Mouse (Mus musculus) kidney, embryonic 14.5 days (tissue): ENCODE measurements at regions not wholly inside any gene's neighbourhood (a gene's known extent, or its start where the extent isn't known, plus 50 kb on each side); places are given as distances from the start of the nearest gene placed in this dataset.

Source experiments
- ATAC-seq: fragments of 200-750 bp; cut with Nextera tagmentation; 2 replicates; pipeline ENCODE4 v1.8.0; 2017; ENCODE audit warnings: moderate number of reproducible peaks, mild to moderate bottlenecking, moderate TSS enrichment, moderate library complexity; ENCODE audit not compliant: low FRiP score, low TSS enrichment
- H3K27ac ChIP-seq: fragments of 300-500 bp; sonication (generic); 2 replicates; pipeline ENCODE4 v1.5.1; 2014; ENCODE audit warnings: low read depth, mild to moderate bottlenecking, low read length, moderate library complexity, mixed read lengths
- H3K27me3 ChIP-seq: fragments of 300-500 bp; sonication (generic); 2 replicates; pipeline ENCODE4 v1.6.1; 2014; ENCODE audit warnings: mild to moderate bottlenecking, low read length; ENCODE audit not compliant: control insufficient read depth, insufficient read depth
- H3K36me3 ChIP-seq: fragments of 300-500 bp; sonication (generic); 2 replicates; pipeline ENCODE4 v1.6.1; 2014; ENCODE audit warnings: low read length, mixed read lengths; ENCODE audit not compliant: control insufficient read depth, insufficient read depth
- H3K4me1 ChIP-seq: fragments of 300-500 bp; sonication (generic); 2 replicates; pipeline ENCODE4 v1.6.1; 2014; ENCODE audit warnings: low read length, mixed read lengths; ENCODE audit not compliant: control insufficient read depth, insufficient read depth
- H3K4me2 ChIP-seq: fragments of 300-500 bp; sonication (generic); replicated peaks from 2 replicates; pipeline ENCODE4 v1.6.1; 2014; ENCODE audit warnings: low read depth, mild to moderate bottlenecking, low read length
- H3K4me3 ChIP-seq: fragments of 300-500 bp; sonication (generic); 2 replicates; pipeline ENCODE4 v1.5.1; 2014; ENCODE audit warnings: mild to moderate bottlenecking, low read length
- H3K9ac ChIP-seq: fragments of 300-500 bp; sonication (generic); 2 replicates; pipeline ENCODE4 v1.6.1; 2014; ENCODE audit warnings: low read depth, mild to moderate bottlenecking, low read length, moderate library complexity
- H3K9me3 ChIP-seq: fragments of 300-500 bp; sonication (generic); 2 replicates; pipeline ENCODE4 v1.6.1; 2016; ENCODE audit warnings: low read length; ENCODE audit not compliant: control insufficient read depth
- WGBS: fragments of 180-500 bp; shearing (Covaris S2); extraction: QIAGEN DNeasy Blood & Tissue Kit; methylation state at CpG from one replicate; pipeline ENCODE4 v1.1.7; 2014; 5-methylcytosine and 5-hydroxymethylcytosine counted together

GRCm38 (mm10) chr7:82921722-82922121 lies 54.6 kb downstream of the Mex3b start:
- Histone ChIP-seq H3K4me1 (no peaks in the 10 kb centered on the region), H3K9ac (no peak overlapping the region), H3K27ac (no peak overlapping the region), H3K9me3 (no peaks in the 10 kb centered on the region), H3K27me3 (no peaks in the 10 kb centered on the region), H3K4me3 (no peak overlapping the region), H3K4me2 (no peak overlapping the region), H3K36me3 (no peaks in the 10 kb centered on the region)
- WGBS: 45% methylated on average over 5 of the region's 5 CpGs
- no peak for ATAC-seq

- WGBS: 75% methylated on average over 11 of the region's 11 CpGs
- no peak overlapping the region for H3K27ac ChIP-seq
These were observed 56.3 kb downstream of the Mex3b start for GRCm38 (mm10) chr7:82923220-82924071.

GRCm38 (mm10) chr7:82924092-82924491 lies 57.0 kb downstream of the Mex3b start:
- no peak overlapping the region for H3K27ac ChIP-seq
- 71% methylated on average over 3 of the region's 3 CpGs for WGBS
- H3K36me3 ChIP-seq: no peaks in the 10 kb centered on the region
- H3K4me2 ChIP-seq: no peak overlapping the region
- no peaks in the 10 kb centered on the region for H3K4me1 ChIP-seq
- H3K9ac ChIP-seq: no peak overlapping the region
- no peaks in the 10 kb centered on the region for H3K27me3 ChIP-seq
- H3K4me3 ChIP-seq: no peak overlapping the region
- no peaks in the 10 kb centered on the region for H3K9me3 ChIP-seq
- ATAC-seq: no peak

More at GRCm38 (mm10) chr7:82923220-82924071, 56.3 kb downstream of the Mex3b start:
- H3K4me3 ChIP-seq: no peak overlapping the region
- H3K36me3 ChIP-seq: no peaks in the 10 kb centered on the region
- H3K4me2 ChIP-seq: no peak overlapping the region
- H3K4me1 ChIP-seq: no peaks in the 10 kb centered on the region
- no peak overlapping the region for H3K9ac ChIP-seq
- ATAC-seq: no peak
- no peaks in the 10 kb centered on the region for H3K27me3 ChIP-seq
- no peaks in the 10 kb centered on the region for H3K9me3 ChIP-seq

- H3K9me3 ChIP-seq: no peaks in the 10 kb centered on the region
- WGBS: 49% methylated on average over 3 of the region's 3 CpGs
- H3K27ac ChIP-seq: no peak overlapping the region
- H3K4me2 ChIP-seq: no peak overlapping the region
- no peaks in the 10 kb centered on the region for H3K27me3 ChIP-seq
- ATAC-seq: no peak
- no peak overlapping the region for H3K9ac ChIP-seq
- H3K36me3 ChIP-seq: no peaks in the 10 kb centered on the region
- no peak overlapping the region for H3K4me3 ChIP-seq
- no peaks in the 10 kb centered on the region for H3K4me1 ChIP-seq
These were observed 71.2 kb downstream of the Mex3b start for GRCm38 (mm10) chr7:82938311-82938710.

GRCm38 (mm10) chr7:82939536-82939935 lies 72.4 kb downstream of the Mex3b start:
- no peak for ATAC-seq
- Histone ChIP-seq H3K4me1 (no peaks in the 10 kb centered on the region), H3K27me3 (no peaks in the 10 kb centered on the region), H3K36me3 (no peaks in the 10 kb centered on the region), H3K9me3 (no peaks in the 10 kb centered on the region), H3K9ac (no peak overlapping the region), H3K27ac (no peak overlapping the region), H3K4me3 (no peak overlapping the region), H3K4me2 (no peak overlapping the region)
- 90% methylated on average over 11 of the region's 11 CpGs for WGBS

GRCm38 (mm10) chr7:82943376-82943775 lies 76.2 kb downstream of the Mex3b start:
- no peak overlapping the region for H3K4me3 ChIP-seq
- H3K9ac ChIP-seq: no peak overlapping the region
- H3K27ac ChIP-seq: no peak overlapping the region
- 88% methylated on average over 9 of the region's 9 CpGs for WGBS
- H3K27me3 ChIP-seq: no peaks in the 10 kb centered on the region
- H3K4me1 ChIP-seq: no peaks in the 10 kb centered on the region
- ATAC-seq: no peak
- H3K36me3 ChIP-seq: no peaks in the 10 kb centered on the region
- no peaks in the 10 kb centered on the region for H3K9me3 ChIP-seq
- H3K4me2 ChIP-seq: no peak overlapping the region

- Histone ChIP-seq H3K9ac (no peak overlapping the region), H3K9me3 (no peaks in the 10 kb centered on the region), H3K27ac (no peak overlapping the region), H3K4me3 (no peak overlapping the region), H3K4me1 (no peaks in the 10 kb centered on the region), H3K36me3 (no peaks in the 10 kb centered on the region), H3K27me3 (no peaks in the 10 kb centered on the region), H3K4me2 (no peak overlapping the region)
- no peak for ATAC-seq
- WGBS: 94% methylated on average over 1 of the region's 1 CpGs
These were observed 76.7 kb downstream of the Mex3b start for GRCm38 (mm10) chr7:82943797-82944196.

- H3K4me1 ChIP-seq: no peaks in the 10 kb centered on the region
- no peak for ATAC-seq
- H3K36me3 ChIP-seq: no peaks in the 10 kb centered on the region
- no peak overlapping the region for H3K9ac ChIP-seq
- 84% methylated on average over 6 of the region's 6 CpGs for WGBS
- H3K27ac ChIP-seq: no peak overlapping the region
- no peak overlapping the region for H3K4me3 ChIP-seq
- H3K9me3 ChIP-seq: no peaks in the 10 kb centered on the region
- no peak overlapping the region for H3K4me2 ChIP-seq
- no peaks in the 10 kb centered on the region for H3K27me3 ChIP-seq
These were observed 82.2 kb downstream of the Mex3b start for GRCm38 (mm10) chr7:82949372-82949771.

- Histone ChIP-seq H3K27ac (no peak overlapping the region), H3K4me2 (no peak overlapping the region), H3K9me3 (no peaks in the 10 kb centered on the region), H3K4me3 (no peak overlapping the region), H3K9ac (no peak overlapping the region), H3K36me3 (no peaks in the 10 kb centered on the region), H3K4me1 (no peaks in the 10 kb centered on the region), H3K27me3 (no peaks in the 10 kb centered on the region)
- no peak for ATAC-seq
- 59% methylated on average over 20 of the region's 20 CpGs for WGBS
These were observed 90.3 kb downstream of the Mex3b start for GRCm38 (mm10) chr7:82957208-82957977.
